18 mouse cellular contexts compared by ENCODE assay signal in the genomic region with DNA sequence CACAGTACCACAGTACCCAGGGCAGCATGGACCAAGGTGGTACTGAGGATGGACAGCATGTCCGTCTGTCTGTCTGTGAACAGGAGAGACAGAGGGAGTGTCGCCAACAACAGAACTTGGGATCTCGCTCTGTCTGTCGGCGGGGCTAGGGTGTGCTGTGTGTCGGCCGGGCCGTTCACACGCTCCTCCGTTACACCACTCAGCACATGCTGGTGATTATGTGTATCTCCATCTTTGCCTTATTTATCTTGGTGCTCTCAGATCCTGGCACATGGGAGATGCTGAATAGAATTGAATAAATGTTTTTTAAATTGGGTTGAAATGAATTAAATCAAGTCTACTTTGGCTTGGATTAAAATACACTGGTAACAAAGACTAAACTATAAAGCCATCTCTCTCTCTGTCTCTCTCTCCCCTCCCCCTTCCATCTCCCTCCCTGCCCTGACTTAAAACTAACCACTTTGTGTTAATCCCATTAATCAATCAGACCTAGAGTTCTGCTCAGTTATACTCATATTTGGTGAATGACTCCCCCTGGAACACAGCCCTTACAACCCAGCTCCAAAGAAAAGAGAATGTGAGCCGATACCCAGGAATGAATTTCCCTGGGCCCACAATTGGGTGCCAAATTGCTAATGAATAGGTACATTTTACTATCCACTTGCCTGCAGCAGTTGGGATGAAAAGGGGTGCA. TPM values are rescaled to one million over a fixed set of nuclear protein-coding genes. Genes with fewer than 3 reads are reported as not detected.
DNase-seq lines count a peak whose midpoint lies in the region; ATAC-seq lines count a peak whose summit lies in the region.
"Had no signal": no experiment of that assay in that cellular context is flagged by ENCODE, and none has a peak within 500 bp of the region (broad histone marks: within the 10 kb centered on the region; RNA-seq: fewer than 3 reads in every experiment).

No protein-coding gene starts in this region.

- ATAC-seq in hindbrain, embryonic 16.5 days = 0 out of 2 replicates have a peak, but pooled peaks have one; percentile 24
- ATAC-seq in embryonic facial prominence, embryonic 14.5 days (ENCODE audit: low read depth) = no peak
- ATAC-seq in midbrain, embryonic 13.5 days = peak; percentile 73
- no peak for ATAC-seq in heart, embryonic 12.5 days (ENCODE audit: insufficient number of reproducible peaks, low FRiP score)

- no peaks in the 10 kb centered on the region for H3K27me3 ChIP-seq in hindbrain, embryonic 16.5 days (replicated peaks; ENCODE audit: control insufficient read depth, insufficient read depth, low read length)
- H3K27me3 ChIP-seq in hindbrain, embryonic 10.5 days (ENCODE audit: insufficient read depth, poor library complexity, severe bottlenecking) = no peaks in the 10 kb centered on the region
- no peaks in the 10 kb centered on the region for H3K27me3 ChIP-seq in embryonic facial prominence, embryonic 14.5 days (replicated peaks; ENCODE audit: control insufficient read depth, insufficient read depth, low read length)
- H3K27me3 ChIP-seq in midbrain, embryonic 13.5 days = no peaks in the 10 kb centered on the region
- no peaks in the 10 kb centered on the region for H3K27me3 ChIP-seq in heart, embryonic 12.5 days (replicated peaks)
- H3K27me3 ChIP-seq: heart, embryonic 15.5 days; liver, embryonic 13.5 days; neural tube, embryonic 13.5 days had no signal

- H3K9ac ChIP-seq in hindbrain, embryonic 16.5 days (ENCODE audit: low read depth, low read length) = no peak overlapping the region
- H3K9ac ChIP-seq in embryonic facial prominence, embryonic 14.5 days (ENCODE audit: low read depth, low read length) = no peak overlapping the region
- no peak overlapping the region for H3K9ac ChIP-seq in midbrain, embryonic 13.5 days (replicated peaks)
- no peak overlapping the region for H3K9ac ChIP-seq in heart, embryonic 12.5 days
- H3K9ac ChIP-seq: heart, embryonic 15.5 days; liver, embryonic 13.5 days; neural tube, embryonic 13.5 days had no signal

- DNase-seq in hindbrain, embryonic 10.5 days (ENCODE audit: low spot score) = no peak
- DNase-seq in NIH3T3 (ENCODE audit: low read depth) = peak; percentile 53
- DNase-seq in embryonic facial prominence, embryonic 14.5 days (ENCODE audit: low spot score) = no peak
- DNase-seq in liver = no peak
- DNase-seq: cerebellum, postnatal 10 days; gastrocnemius, adult 2 months; heart, adult 18-20 months; kidney, adult 11 months; left cerebral cortex, postnatal 4 days; liver, embryonic 13.5 days had no signal

- H3K27ac ChIP-seq in hindbrain, embryonic 16.5 days (ENCODE audit: low read depth, low read length) = no peak overlapping the region; the same call in 1 of the 2 replicates
- H3K27ac ChIP-seq in hindbrain, embryonic 10.5 days = no peak overlapping the region
- H3K27ac ChIP-seq in embryonic facial prominence, embryonic 14.5 days (replicated peaks; ENCODE audit: low read depth, low read length) = peak overlapping the region; percentile 70
- no peak overlapping the region for H3K27ac ChIP-seq in midbrain, embryonic 13.5 days
- H3K27ac ChIP-seq in heart, embryonic 12.5 days (ENCODE audit: poor library complexity, severe bottlenecking) = no peak overlapping the region
- H3K27ac ChIP-seq: gastrocnemius, adult 2 months; heart, embryonic 15.5 days; kidney, postnatal 0 days; liver, embryonic 13.5 days; neural tube, embryonic 13.5 days; stomach, postnatal 0 days had no signal

- no peak overlapping the region for H3K4me3 ChIP-seq in hindbrain, embryonic 16.5 days (ENCODE audit: low read length)
- H3K4me3 ChIP-seq in hindbrain, embryonic 10.5 days = no peak overlapping the region
- no peak overlapping the region for H3K4me3 ChIP-seq in embryonic facial prominence, embryonic 14.5 days (ENCODE audit: low read depth, low read length)
- no peak overlapping the region for H3K4me3 ChIP-seq in midbrain, embryonic 13.5 days (replicated peaks)
- H3K4me3 ChIP-seq in heart, embryonic 12.5 days = no peak overlapping the region
- H3K4me3 ChIP-seq: gastrocnemius, adult 2 months; heart, embryonic 15.5 days; layer of hippocampus, adult 2 months; liver, embryonic 13.5 days; neural tube, embryonic 13.5 days had no signal

- WGBS in hindbrain, embryonic 16.5 days = 79% methylated on average over 11 of the region's 11 CpGs
- WGBS in hindbrain, embryonic 10.5 days = 92% methylated on average over 11 of the region's 11 CpGs
- 62% methylated on average over 11 of the region's 11 CpGs for WGBS in embryonic facial prominence, embryonic 14.5 days
- 73% methylated on average over 11 of the region's 11 CpGs for WGBS in midbrain, embryonic 13.5 days
- 83% methylated on average over 11 of the region's 11 CpGs for WGBS in heart, embryonic 12.5 days

- no peak overlapping the region for H3K4me2 ChIP-seq in hindbrain, embryonic 16.5 days (ENCODE audit: low read length)
- H3K4me2 ChIP-seq in embryonic facial prominence, embryonic 14.5 days (ENCODE audit: low read depth, low read length) = no peak overlapping the region; the same call in 1 of the 2 replicates
- H3K4me2 ChIP-seq in midbrain, embryonic 13.5 days (replicated peaks) = no peak overlapping the region
- no peak overlapping the region for H3K4me2 ChIP-seq in heart, embryonic 12.5 days
- H3K4me2 ChIP-seq: heart, embryonic 15.5 days; liver, embryonic 13.5 days; neural tube, embryonic 13.5 days had no signal

- H3K4me1 ChIP-seq in hindbrain, embryonic 16.5 days (ENCODE audit: control insufficient read depth, insufficient read depth, low read depth, low read length) = peaks cover 7% of the 10 kb centered on the region; the same call in 1 of the 2 replicates
- H3K4me1 ChIP-seq in hindbrain, embryonic 10.5 days (replicated peaks) = peaks cover 17% of the 10 kb centered on the region
- H3K4me1 ChIP-seq in embryonic facial prominence, embryonic 14.5 days (ENCODE audit: control insufficient read depth, insufficient read depth, low read length) = peaks cover 13% of the 10 kb centered on the region
- H3K4me1 ChIP-seq in midbrain, embryonic 13.5 days (replicated peaks) = peaks cover 19% of the 10 kb centered on the region; the same call in 1 of the 2 replicates
- no peaks in the 10 kb centered on the region for H3K4me1 ChIP-seq in heart, embryonic 12.5 days (replicated peaks)
- H3K4me1 ChIP-seq: heart, embryonic 15.5 days; liver, embryonic 13.5 days had no signal

- H3K9me3 ChIP-seq in hindbrain, embryonic 16.5 days (ENCODE audit: control insufficient read depth, low read length) = no peaks in the 10 kb centered on the region
- H3K9me3 ChIP-seq in hindbrain, embryonic 10.5 days = no peaks in the 10 kb centered on the region
- no peaks in the 10 kb centered on the region for H3K9me3 ChIP-seq in embryonic facial prominence, embryonic 14.5 days (ENCODE audit: control insufficient read depth, low read length)
- H3K9me3 ChIP-seq in midbrain, embryonic 13.5 days = 0 out of 2 replicates have a peak, but pooled peaks cover 3% of the 10 kb centered on the region
- H3K9me3 ChIP-seq in heart, embryonic 12.5 days (replicated peaks) = peaks cover 3% of the 10 kb centered on the region; the same call in 1 of the 2 replicates
- H3K9me3 ChIP-seq: heart, embryonic 15.5 days; liver, embryonic 13.5 days; neural tube, embryonic 13.5 days had no signal

- H3K36me3 ChIP-seq in hindbrain, embryonic 16.5 days (ENCODE audit: control insufficient read depth, insufficient read depth, low read length) = no peaks in the 10 kb centered on the region
- H3K36me3 ChIP-seq in hindbrain, embryonic 10.5 days = no peaks in the 10 kb centered on the region
- H3K36me3 ChIP-seq in embryonic facial prominence, embryonic 14.5 days (ENCODE audit: control insufficient read depth, insufficient read depth, low read length) = no peaks in the 10 kb centered on the region
- no peaks in the 10 kb centered on the region for H3K36me3 ChIP-seq in midbrain, embryonic 13.5 days
- no peaks in the 10 kb centered on the region for H3K36me3 ChIP-seq in heart, embryonic 12.5 days
- H3K36me3 ChIP-seq: heart, embryonic 15.5 days; liver, embryonic 13.5 days; neural tube, embryonic 13.5 days had no signal

RNA-seq across cellular contexts. Expression of gene Erg, which starts 10.6 kb away (rescaled TPM):
- 1.8 and 2.2 TPM in 2 replicates for polyA plus RNA-seq in hindbrain, embryonic 16.5 days (2015; fragmentation: Nextera tagmentation; extraction: Ambion mirVana)
- 2.1 and 2.2 TPM in 2 replicates for polyA plus RNA-seq in hindbrain, embryonic 10.5 days (2016; fragmentation: Nextera tagmentation; extraction: Ambion mirVana)
- polyA plus RNA-seq in embryonic facial prominence, embryonic 14.5 days (2014; fragmentation: Nextera tagmentation; extraction: Ambion mirVana) = 8.4 and 9.1 TPM in 2 replicates
- polyA plus RNA-seq in midbrain, embryonic 13.5 days (2015; fragmentation: Nextera tagmentation; extraction: Ambion mirVana) = 1.5 and 1.6 TPM in 2 replicates
- 4.5 and 5.4 TPM in 2 replicates for polyA plus RNA-seq in heart, embryonic 12.5 days (2016; fragmentation: Nextera tagmentation; extraction: Ambion mirVana)

Comparison
In these comparisons a context has a peak if more than half of its experiments do, and no peak if none do; other contexts are left out.
1. ATAC-seq: peak in hindbrain, embryonic 16.5 days (single experiment) and midbrain, embryonic 13.5 days (single experiment); none in embryonic facial prominence, embryonic 14.5 days (single experiment) and heart, embryonic 12.5 days (single experiment).